Mouse (Mus musculus): ENCODE results near the gene Mettl7a3. TPM values are rescaled to one million over a fixed set of nuclear protein-coding genes. Genes with fewer than 3 reads are reported as not detected.

Gene Mettl7a3
- total RNA-seq (2012; rRNA removed), result 0.17 TPM in 1 of 2 replicates, not detected in the other
- total RNA-seq (2014; rRNA removed), result not detected in 2 replicates
- polyA plus RNA-seq (2012; ENCODE audit: insufficient read length, low read depth), result 0.33 and 0.70 TPM in 2 replicates

DNA sequence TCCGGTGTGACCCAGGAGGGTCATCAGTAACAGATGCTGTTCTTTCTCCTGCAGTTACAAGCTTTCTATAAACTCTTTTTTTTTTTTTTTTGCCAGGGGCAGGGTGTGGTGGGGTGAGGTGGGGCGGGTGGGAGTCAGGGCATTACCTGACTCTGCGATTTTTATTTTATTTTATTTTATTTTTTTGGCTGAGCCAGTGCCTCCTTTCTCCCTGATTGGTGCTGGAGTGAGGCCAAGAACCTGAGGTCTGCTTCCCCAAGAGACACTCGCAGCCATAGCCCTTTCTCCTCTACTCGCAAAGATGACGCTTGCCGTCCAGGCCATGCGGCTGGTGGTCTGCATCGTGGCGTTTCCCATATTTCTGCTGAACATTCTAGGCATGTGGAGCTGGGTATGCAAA is at the start of gene Mettl7a3:
Mettl7a3 (plus strand) TSS at position 301 of the 400 bp plus-strand sequence.
- Histone ChIP-seq H3K4me1 (ENCODE audit: control insufficient read depth in 1 of 2, insufficient read depth in 2 of 2) (no peaks in the 10 kb centered on the region), H3K9ac (ENCODE audit: insufficient read depth, low read depth) (no peak within 1 kb of the TSS), H3K9me3 (replicated peaks; ENCODE audit: low read length) (no peaks in the 10 kb centered on the region), H3K79me2 (replicated peaks; ENCODE audit: control insufficient read depth, extremely low read depth, insufficient read depth, poor library complexity, severe bottlenecking) (no peaks in the 10 kb centered on the region), H3K36me3 (replicated peaks in 1 of 2; ENCODE audit: control insufficient read depth in 1 of 2, insufficient read depth in 1 of 2, low read length in 1 of 2) (no peaks in the 10 kb centered on the region), H3K27ac (ENCODE audit: insufficient read depth, low read depth) (no peak within 1 kb of the TSS), H3K4me3 (replicated peaks in 1 of 3; ENCODE audit: low read depth in 2 of 3, low read length in 2 of 3, poor library complexity in 1 of 3) (no peak within 1 kb of the TSS), H3K27me3 (replicated peaks) (no peaks in the 10 kb centered on the region), H3K4me2 (ENCODE audit: insufficient read depth, low read depth, poor library complexity, severe bottlenecking) (no peak within 1 kb of the TSS)
- in situ Hi-C loops (cut with MboI; ENCODE audit: low pct_ligation_motif_present, low pct_unique_long_range_greater_than_20kb, low sequenced_read_pairs), result no loop called here
- no peak for TF ChIP-seq MAZ (IDR thresholded peaks at IDR 0.05; ENCODE audit: low read depth, low read length)
- no peak for TF ChIP-seq ZKSCAN1 (IDR thresholded peaks at IDR 0.05; ENCODE audit: borderline replicate concordance, low read depth, low read length)
- TF ChIP-seq BHLHE40 (IDR thresholded peaks at IDR 0.05; ENCODE audit: low read depth, low read length), result no peak
- no peak for TF ChIP-seq EP300 (IDR thresholded peaks at IDR 0.05; ENCODE audit: low read length)
- no peak for TF ChIP-seq ZNF384 (IDR thresholded peaks at IDR 0.05; ENCODE audit: low read depth, low read length)
- no peak for TF ChIP-seq HCFC1 (IDR thresholded peaks at IDR 0.05; ENCODE audit: low read depth, low read length)
- TF ChIP-seq RAD21 (IDR thresholded peaks at IDR 0.05; ENCODE audit: low read depth, low read length), result no peak
- TF ChIP-seq MYC (IDR thresholded peaks at IDR 0.05; ENCODE audit: low read depth, low read length), result no peak
- no peak for TF ChIP-seq USF1 (IDR thresholded peaks at IDR 0.05; ENCODE audit: low read depth, low read length)
- no peak for TF ChIP-seq KAT2A (IDR thresholded peaks at IDR 0.05; ENCODE audit: insufficient replicate concordance, low read length)
- no peak for TF ChIP-seq GABPA (IDR thresholded peaks at IDR 0.05; ENCODE audit: insufficient replicate concordance, low read depth, low read length)
- TF ChIP-seq MAX (IDR thresholded peaks at IDR 0.05; ENCODE audit: low read length), result no peak
- no peak for TF ChIP-seq TCF12 (IDR thresholded peaks at IDR 0.05; ENCODE audit: low read depth, low read length)
- TF ChIP-seq E2F4 (IDR thresholded peaks at IDR 0.05; ENCODE audit: insufficient replicate concordance, low read depth, low read length), result no peak
- no peak for TF ChIP-seq JUND (conservative IDR thresholded peaks at IDR 0.05; ENCODE audit: low read depth, low read length)
- dilution Hi-C loops (cut with MboI; ENCODE audit: extremely low pct_ligation_motif_present, extremely low pct_unique_long_range_greater_than_20kb, low sequenced_read_pairs), result no loop called here
- DNase-seq (ENCODE audit: extremely low read depth), result no peak

DNA sequence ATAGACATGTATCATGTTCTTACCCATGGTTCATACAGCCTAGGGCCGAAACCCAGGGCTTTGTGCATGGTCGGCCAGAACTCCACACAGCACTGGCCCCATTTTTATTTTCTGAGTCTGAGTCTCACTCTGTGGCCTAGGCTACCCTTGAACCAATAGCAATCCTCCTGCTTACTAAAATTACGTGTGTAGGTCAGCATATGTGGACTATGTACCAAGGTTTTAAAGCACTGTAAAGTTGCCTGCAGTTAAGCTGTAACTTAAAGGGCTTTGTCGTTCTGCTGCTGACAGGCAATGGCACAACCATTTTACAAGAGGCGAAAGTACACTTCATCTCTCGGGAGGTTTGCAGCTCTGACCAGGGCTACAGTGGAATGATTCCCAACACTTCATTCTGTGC is 45.7 kb upstream of the Mettl7a3 start:
- Histone ChIP-seq H3K36me3 (replicated peaks in 1 of 2; ENCODE audit: control insufficient read depth in 1 of 2, insufficient read depth in 1 of 2, low read length in 1 of 2) (no peaks in the 10 kb centered on the region), H3K4me1 (ENCODE audit: control insufficient read depth in 1 of 2, insufficient read depth in 2 of 2) (peaks cover 0 to 2% of the 10 kb centered on the region in 2 experiments; a peak in 1 of 4 replicates), H3K9me3 (replicated peaks; ENCODE audit: low read length) (no peaks in the 10 kb centered on the region), H3K4me3 (replicated peaks in 1 of 3; ENCODE audit: low read depth in 2 of 3, low read length in 2 of 3, poor library complexity in 1 of 3) (no peak overlapping the region), H3K27me3 (replicated peaks) (no peaks in the 10 kb centered on the region), H3K79me2 (replicated peaks; ENCODE audit: control insufficient read depth, extremely low read depth, insufficient read depth, poor library complexity, severe bottlenecking) (no peaks in the 10 kb centered on the region), H3K4me2 (ENCODE audit: insufficient read depth, low read depth, poor library complexity, severe bottlenecking) (no peak overlapping the region), H3K9ac (ENCODE audit: insufficient read depth, low read depth) (no peak overlapping the region), H3K27ac (ENCODE audit: insufficient read depth, low read depth) (no peak overlapping the region)
- no peak for DNase-seq (ENCODE audit: extremely low read depth)
- TF ChIP-seq NELFE (IDR thresholded peaks at IDR 0.05; ENCODE audit: low read depth, low read length) (no peak), ETS1 (conservative IDR thresholded peaks at IDR 0.05; ENCODE audit: low read depth, low read length) (no peak), ZMIZ1 (IDR thresholded peaks at IDR 0.05; ENCODE audit: low read depth, low read length) (no peak), USF1 (IDR thresholded peaks at IDR 0.05; ENCODE audit: low read depth, low read length) (no peak)
- in situ Hi-C loops (cut with MboI; ENCODE audit: low pct_ligation_motif_present, low pct_unique_long_range_greater_than_20kb, low sequenced_read_pairs), result no loop called here
- dilution Hi-C loops (cut with MboI; ENCODE audit: extremely low pct_ligation_motif_present, extremely low pct_unique_long_range_greater_than_20kb, low sequenced_read_pairs), result no loop called here

Measured in CH12.LX (cell line).